Mouse (Mus musculus): ENCODE results near the gene Usp30. TPM values are rescaled to one million over a fixed set of nuclear protein-coding genes. Genes with fewer than 3 reads are reported as not detected.

The Usp30 gene
- polyA plus RNA-seq, 1 experiment from 2014 or later, result 7.6 TPM

DNA sequence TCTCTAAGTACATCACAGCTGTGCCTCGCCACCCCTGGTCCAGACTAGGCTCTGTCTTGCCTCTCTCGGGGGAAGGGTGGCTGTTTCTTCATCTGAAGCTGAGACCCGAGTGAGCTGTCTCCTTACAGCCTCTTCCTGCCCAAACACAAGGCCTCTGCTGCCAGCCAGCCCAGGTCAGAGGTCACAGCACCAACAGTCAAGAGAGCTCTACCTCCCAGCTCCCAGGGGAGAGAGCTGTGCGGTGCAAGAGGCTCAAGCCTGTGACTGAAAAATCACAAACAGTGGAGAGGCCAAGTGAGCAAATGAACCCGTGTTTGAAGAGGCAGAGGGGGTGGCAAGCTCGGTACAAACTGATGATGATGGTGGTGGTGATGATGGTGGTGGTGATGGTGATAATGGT lies 1.3 kb downstream of the Usp30 start:
- Histone ChIP-seq H3K9me3 (ENCODE audit: control insufficient read depth, low read length) (no peaks in the 10 kb centered on the region), H3K4me3 (ENCODE audit: control insufficient read depth in 1 of 2, insufficient read depth in 1 of 2, low read depth in 1 of 2, low read length in 2 of 2) (no peak overlapping the region), H3K36me3 (ENCODE audit: control insufficient read depth, insufficient read depth, low read length) (no peaks in the 10 kb centered on the region), H3K4me2 (ENCODE audit: low read length) (no peak overlapping the region), H3K27ac (replicated peaks in 1 of 2; ENCODE audit: control insufficient read depth in 1 of 2, insufficient read depth in 1 of 2, low read depth in 2 of 2, low read length in 2 of 2) (no peak overlapping the region), H3K27me3 (ENCODE audit: control insufficient read depth, insufficient read depth, low read length) (no peaks in the 10 kb centered on the region), H3K9ac (ENCODE audit: low read length) (no peak overlapping the region), H3K4me1 (ENCODE audit: control insufficient read depth in 2 of 2, insufficient read depth in 2 of 2, low read length in 2 of 2) (no peaks in the 10 kb centered on the region)
- 45% methylated on average over 6 of the region's 6 CpGs for WGBS
- ATAC-seq (ENCODE audit: insufficient number of reproducible peaks, insufficient read depth, low FRiP score, low read depth), result no peak; the same call in 1 of the 2 replicates

DNA sequence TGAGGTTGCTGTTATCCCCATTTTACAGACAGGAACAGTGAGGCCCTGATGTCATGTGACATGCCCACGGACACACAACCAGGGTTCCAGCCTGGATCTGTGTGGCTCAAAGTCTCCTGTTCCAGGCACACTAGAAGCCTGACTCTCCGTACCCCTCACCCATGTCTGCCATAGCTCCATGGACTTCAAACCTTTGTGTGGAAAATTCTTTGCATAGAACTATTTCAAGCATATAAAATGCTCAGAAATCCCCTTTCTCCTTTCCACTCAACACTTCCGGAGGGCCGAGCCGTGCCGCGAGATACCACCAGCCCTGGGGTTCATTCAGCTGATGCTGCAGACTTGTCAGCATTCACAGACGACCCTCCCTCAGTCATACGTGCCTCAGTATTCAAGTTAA lies 2.3 kb downstream of the Usp30 start:
- Histone ChIP-seq H3K4me1 (ENCODE audit: control insufficient read depth in 2 of 2, insufficient read depth in 2 of 2, low read length in 2 of 2) (no peaks in the 10 kb centered on the region), H3K27ac (replicated peaks in 1 of 2; ENCODE audit: control insufficient read depth in 1 of 2, insufficient read depth in 1 of 2, low read depth in 2 of 2, low read length in 2 of 2) (no peak overlapping the region), H3K4me2 (ENCODE audit: low read length) (no peak overlapping the region), H3K4me3 (ENCODE audit: control insufficient read depth in 1 of 2, insufficient read depth in 1 of 2, low read depth in 1 of 2, low read length in 2 of 2) (no peak overlapping the region), H3K9me3 (ENCODE audit: control insufficient read depth, low read length) (no peaks in the 10 kb centered on the region), H3K36me3 (ENCODE audit: control insufficient read depth, insufficient read depth, low read length) (no peaks in the 10 kb centered on the region), H3K27me3 (ENCODE audit: control insufficient read depth, insufficient read depth, low read length) (no peaks in the 10 kb centered on the region), H3K9ac (ENCODE audit: low read length) (no peak overlapping the region)
- 66% methylated on average over 9 of the region's 9 CpGs for whole genome bisulfite sequencing
- no peak for ATAC-seq (ENCODE audit: insufficient number of reproducible peaks, insufficient read depth, low FRiP score, low read depth)

DNA sequence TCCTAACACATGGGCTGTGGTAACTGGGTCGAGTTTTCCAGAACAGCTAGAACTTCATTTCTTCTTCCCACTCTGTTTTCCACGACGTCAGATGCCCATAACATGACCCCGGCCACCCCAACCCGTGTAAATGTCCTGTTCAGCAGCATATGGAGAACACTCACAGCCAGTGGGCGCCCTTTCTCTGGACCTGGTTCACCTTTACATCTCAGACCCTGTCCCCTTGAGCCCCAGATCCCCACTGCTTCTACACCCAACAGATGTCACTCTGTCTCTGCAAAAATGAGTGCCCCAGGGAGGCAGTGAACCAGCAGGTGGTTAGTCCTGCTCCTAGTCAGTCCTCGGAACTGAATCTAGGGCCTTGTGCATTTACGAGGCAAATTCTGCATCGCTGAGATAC lies 2.7 kb downstream of the Usp30 start:
- WGBS, result 66% methylated on average over 9 of the region's 9 CpGs
- H3K27ac ChIP-seq (replicated peaks in 1 of 2; ENCODE audit: control insufficient read depth in 1 of 2, insufficient read depth in 1 of 2, low read depth in 2 of 2, low read length in 2 of 2), result no peak overlapping the region
- no peaks in the 10 kb centered on the region for H3K4me1 ChIP-seq (ENCODE audit: control insufficient read depth in 2 of 2, insufficient read depth in 2 of 2, low read length in 2 of 2)
- H3K27me3 ChIP-seq (ENCODE audit: control insufficient read depth, insufficient read depth, low read length), result no peaks in the 10 kb centered on the region
- no peaks in the 10 kb centered on the region for H3K9me3 ChIP-seq (ENCODE audit: control insufficient read depth, low read length)
- no peak overlapping the region for H3K9ac ChIP-seq (ENCODE audit: low read length)
- H3K36me3 ChIP-seq (ENCODE audit: control insufficient read depth, insufficient read depth, low read length), result no peaks in the 10 kb centered on the region
- H3K4me3 ChIP-seq (ENCODE audit: control insufficient read depth in 1 of 2, insufficient read depth in 1 of 2, low read depth in 1 of 2, low read length in 2 of 2), result no peak overlapping the region
- no peak for ATAC-seq (ENCODE audit: insufficient number of reproducible peaks, insufficient read depth, low FRiP score, low read depth)
- no peak overlapping the region for H3K4me2 ChIP-seq (ENCODE audit: low read length)

DNA sequence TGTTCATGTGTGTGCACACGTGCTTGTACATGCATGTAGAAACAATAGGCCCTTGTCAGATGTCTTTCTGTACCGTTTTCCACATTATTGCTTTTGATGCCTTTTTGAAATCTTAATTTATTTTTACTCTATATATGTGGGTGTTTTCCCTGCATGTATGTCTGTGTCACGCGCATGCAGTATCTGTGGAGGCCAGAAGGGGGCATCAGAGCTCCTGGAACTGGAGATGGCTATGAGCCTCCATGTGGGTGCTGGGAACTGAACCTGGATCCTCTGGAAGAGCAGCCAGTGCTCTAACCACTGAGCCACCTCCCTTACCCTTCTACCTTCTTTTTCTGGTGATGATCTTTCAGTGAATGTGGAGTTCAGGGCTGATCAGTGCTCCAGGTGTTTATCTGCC lies 5.6 kb downstream of the Usp30 start:
- WGBS, result 81% methylated on average over 4 of the region's 4 CpGs
- Histone ChIP-seq H3K4me1 (ENCODE audit: control insufficient read depth in 2 of 2, insufficient read depth in 2 of 2, low read length in 2 of 2) (no peaks in the 10 kb centered on the region), H3K4me3 (ENCODE audit: control insufficient read depth in 1 of 2, insufficient read depth in 1 of 2, low read depth in 1 of 2, low read length in 2 of 2) (no peak overlapping the region), H3K4me2 (ENCODE audit: low read length) (no peak overlapping the region), H3K36me3 (ENCODE audit: control insufficient read depth, insufficient read depth, low read length) (no peaks in the 10 kb centered on the region), H3K27me3 (ENCODE audit: control insufficient read depth, insufficient read depth, low read length) (no peaks in the 10 kb centered on the region), H3K9ac (ENCODE audit: low read length) (no peak overlapping the region), H3K27ac (replicated peaks in 1 of 2; ENCODE audit: control insufficient read depth in 1 of 2, insufficient read depth in 1 of 2, low read depth in 2 of 2, low read length in 2 of 2) (no peak overlapping the region), H3K9me3 (ENCODE audit: control insufficient read depth, low read length) (no peaks in the 10 kb centered on the region)
- no peak for ATAC-seq (ENCODE audit: insufficient number of reproducible peaks, insufficient read depth, low FRiP score, low read depth)

DNA sequence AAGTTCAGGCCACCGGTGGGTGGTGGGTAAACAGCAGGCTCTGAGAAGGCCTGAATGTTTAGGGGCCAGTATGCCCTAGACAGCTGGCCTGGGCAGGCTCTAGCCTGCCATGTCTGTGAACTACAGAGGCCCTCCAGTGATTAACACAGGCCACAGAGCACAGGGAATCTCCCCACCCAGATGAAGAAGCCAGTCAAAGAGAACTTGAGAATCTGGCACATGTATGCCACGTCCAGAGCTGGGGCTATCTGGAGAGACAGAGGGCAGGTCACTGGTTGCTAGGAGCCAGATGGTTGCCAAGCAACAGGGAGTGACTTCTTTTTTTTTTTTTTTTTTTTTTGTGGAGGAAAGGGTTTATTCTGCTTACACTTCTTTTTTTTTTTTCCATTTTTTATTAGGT lies 7.0 kb downstream of the Usp30 start:
- WGBS, result 54% methylated on average over 2 of the region's 2 CpGs
- Histone ChIP-seq H3K27me3 (ENCODE audit: control insufficient read depth, insufficient read depth, low read length) (no peaks in the 10 kb centered on the region), H3K27ac (replicated peaks in 1 of 2; ENCODE audit: control insufficient read depth in 1 of 2, insufficient read depth in 1 of 2, low read depth in 2 of 2, low read length in 2 of 2) (no peak overlapping the region), H3K9me3 (ENCODE audit: control insufficient read depth, low read length) (no peaks in the 10 kb centered on the region), H3K9ac (ENCODE audit: low read length) (no peak overlapping the region), H3K36me3 (ENCODE audit: control insufficient read depth, insufficient read depth, low read length) (no peaks in the 10 kb centered on the region), H3K4me1 (ENCODE audit: control insufficient read depth in 2 of 2, insufficient read depth in 2 of 2, low read length in 2 of 2) (no peaks in the 10 kb centered on the region), H3K4me2 (ENCODE audit: low read length) (no peak overlapping the region), H3K4me3 (ENCODE audit: control insufficient read depth in 1 of 2, insufficient read depth in 1 of 2, low read depth in 1 of 2, low read length in 2 of 2) (no peak overlapping the region)
- no peak for ATAC-seq (ENCODE audit: insufficient number of reproducible peaks, insufficient read depth, low FRiP score, low read depth)

DNA sequence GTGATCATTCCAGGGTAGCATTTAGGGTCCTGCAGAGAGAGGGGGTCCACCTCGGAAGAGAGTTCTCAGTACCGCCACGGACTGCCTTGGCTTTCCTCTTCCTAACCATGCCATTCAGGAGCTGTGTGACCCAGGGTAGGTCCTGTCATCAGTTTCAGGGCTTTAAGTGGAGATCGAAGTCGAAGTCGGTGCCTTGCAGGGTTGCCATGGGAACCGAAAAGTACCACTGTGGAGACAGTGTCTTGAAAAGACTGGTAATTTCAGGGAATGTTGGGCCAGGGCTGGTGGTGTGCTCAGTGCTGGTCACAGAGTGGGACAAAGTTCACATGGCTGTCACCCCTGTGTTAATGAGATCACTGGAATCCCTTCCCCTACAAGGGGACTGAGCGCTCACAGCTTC lies 11.7 kb downstream of the Usp30 start:
- Histone ChIP-seq H3K36me3 (ENCODE audit: control insufficient read depth, insufficient read depth, low read length) (no peaks in the 10 kb centered on the region), H3K27me3 (ENCODE audit: control insufficient read depth, insufficient read depth, low read length) (no peaks in the 10 kb centered on the region), H3K4me3 (ENCODE audit: control insufficient read depth in 1 of 2, insufficient read depth in 1 of 2, low read depth in 1 of 2, low read length in 2 of 2) (no peak overlapping the region), H3K27ac (replicated peaks in 1 of 2; ENCODE audit: control insufficient read depth in 1 of 2, insufficient read depth in 1 of 2, low read depth in 2 of 2, low read length in 2 of 2) (no peak overlapping the region), H3K4me1 (ENCODE audit: control insufficient read depth in 2 of 2, insufficient read depth in 2 of 2, low read length in 2 of 2) (no peaks in the 10 kb centered on the region), H3K4me2 (ENCODE audit: low read length) (no peak overlapping the region), H3K9ac (ENCODE audit: low read length) (no peak overlapping the region), H3K9me3 (ENCODE audit: control insufficient read depth, low read length) (no peaks in the 10 kb centered on the region)
- ATAC-seq (ENCODE audit: insufficient number of reproducible peaks, insufficient read depth, low FRiP score, low read depth), result no peak
- 59% methylated on average over 8 of the region's 8 CpGs for WGBS

DNA sequence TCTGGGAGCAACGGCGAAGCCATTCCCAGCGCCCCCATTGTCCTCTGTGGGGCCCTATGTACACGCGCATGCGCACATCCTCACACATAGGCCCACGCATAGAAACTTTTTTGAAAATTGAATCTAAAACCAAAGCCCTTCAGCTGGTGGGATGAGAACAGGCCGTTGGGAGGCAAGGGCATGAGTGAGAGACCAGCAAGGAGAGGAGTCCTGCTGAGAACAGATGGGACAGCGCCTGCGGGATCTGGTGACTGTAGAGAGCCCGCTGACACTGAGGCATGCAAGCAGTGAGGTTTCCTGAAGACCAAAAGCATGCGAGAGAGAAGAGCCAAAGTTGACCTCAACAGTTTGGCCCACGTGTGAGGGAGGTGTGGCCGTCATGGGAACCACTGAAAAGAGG lies 20.2 kb downstream of the Usp30 start:
- Histone ChIP-seq H3K4me3 (ENCODE audit: control insufficient read depth in 1 of 2, insufficient read depth in 1 of 2, low read depth in 1 of 2, low read length in 2 of 2) (no peak overlapping the region), H3K27me3 (ENCODE audit: control insufficient read depth, insufficient read depth, low read length) (0 out of 2 replicates have a peak, but pooled peaks cover 3% of the 10 kb centered on the region), H3K9ac (ENCODE audit: low read length) (no peak overlapping the region), H3K4me2 (ENCODE audit: low read length) (no peak overlapping the region), H3K9me3 (ENCODE audit: control insufficient read depth, low read length) (no peaks in the 10 kb centered on the region), H3K4me1 (ENCODE audit: control insufficient read depth in 2 of 2, insufficient read depth in 2 of 2, low read length in 2 of 2) (no peaks in the 10 kb centered on the region), H3K36me3 (ENCODE audit: control insufficient read depth, insufficient read depth, low read length) (no peaks in the 10 kb centered on the region), H3K27ac (replicated peaks in 1 of 2; ENCODE audit: control insufficient read depth in 1 of 2, insufficient read depth in 1 of 2, low read depth in 2 of 2, low read length in 2 of 2) (no peak overlapping the region)
- WGBS, result 57% methylated on average over 14 of the region's 14 CpGs
- no peak for ATAC-seq (ENCODE audit: insufficient number of reproducible peaks, insufficient read depth, low FRiP score, low read depth)

DNA sequence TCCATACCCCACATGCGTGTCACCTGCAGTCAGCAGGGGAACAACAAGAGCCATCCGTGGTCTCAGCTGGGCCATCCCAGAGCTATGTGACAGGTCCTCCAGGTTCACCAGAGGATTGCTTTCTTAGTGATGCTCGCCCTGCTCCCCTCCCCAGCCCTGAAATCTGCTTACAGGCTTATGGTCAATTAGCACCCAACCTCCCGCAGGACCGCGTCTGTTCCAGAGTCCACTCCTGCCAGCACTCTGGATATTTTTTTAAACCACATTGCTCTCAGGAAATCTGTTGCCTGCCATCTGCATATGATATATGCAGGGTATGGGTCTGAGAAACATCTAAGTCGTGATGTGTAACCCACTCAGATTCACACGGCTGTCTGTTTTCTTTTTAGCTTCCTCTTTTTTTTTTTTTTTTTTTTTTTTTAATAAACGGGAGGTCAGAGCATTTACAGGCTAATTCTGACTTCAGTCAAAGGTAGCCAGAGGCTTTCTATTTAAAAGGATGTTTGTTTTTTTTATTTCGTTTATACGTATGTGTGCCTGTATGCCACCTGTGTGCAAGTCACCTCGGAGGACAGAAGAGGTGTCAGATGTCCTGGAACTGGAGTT lies 22.7 kb downstream of the Usp30 start:
- Histone ChIP-seq H3K36me3 (ENCODE audit: control insufficient read depth, insufficient read depth, low read length) (no peaks in the 10 kb centered on the region), H3K27me3 (ENCODE audit: control insufficient read depth, insufficient read depth, low read length) (peaks cover 3% of the 10 kb centered on the region; the same call in 1 of the 2 replicates), H3K4me2 (ENCODE audit: low read length) (no peak overlapping the region), H3K9me3 (ENCODE audit: control insufficient read depth, low read length) (no peaks in the 10 kb centered on the region), H3K4me1 (ENCODE audit: control insufficient read depth in 2 of 2, insufficient read depth in 2 of 2, low read length in 2 of 2) (peaks cover 0 to 4% of the 10 kb centered on the region in 2 experiments; a peak in 1 of 4 replicates), H3K4me3 (ENCODE audit: control insufficient read depth in 1 of 2, insufficient read depth in 1 of 2, low read depth in 1 of 2, low read length in 2 of 2) (no peak overlapping the region), H3K27ac (replicated peaks in 1 of 2; ENCODE audit: control insufficient read depth in 1 of 2, insufficient read depth in 1 of 2, low read depth in 2 of 2, low read length in 2 of 2) (no peak overlapping the region), H3K9ac (ENCODE audit: low read length) (no peak overlapping the region)
- no peak for ATAC-seq (ENCODE audit: insufficient number of reproducible peaks, insufficient read depth, low FRiP score, low read depth)
- 64% methylated on average over 12 of the region's 12 CpGs for WGBS

Measured in heart, embryonic 14.5 days (tissue).